Mouse (Mus musculus): ENCODE measurements around the gene Ccdc163. TPM values are rescaled to one million over a fixed set of nuclear protein-coding genes. Genes with fewer than 3 reads are reported as not detected.
A peak's percentile ranks its signal among the peaks of the same experiment; 100 is the strongest.
"Not testable (repeated sequence)": the region's sequence is repeated elsewhere in the genome, so short reads cannot be mapped to it uniquely, and the experiment has no call there.

Gene Ccdc163
- polyA plus RNA-seq, 1 experiment from 2014 or later = 15.9 TPM

- WGBS = 61% methylated on average over 5 of the region's 5 CpGs
- no peaks in the 10 kb centered on the region for H3K27me3 ChIP-seq (replicated peaks)
- H3K4me3 ChIP-seq = no peak overlapping the region
- H3K9ac ChIP-seq = no peak overlapping the region
- H3K4me1 ChIP-seq (replicated peaks) = no peaks in the 10 kb centered on the region
- H3K27ac ChIP-seq (ENCODE audit: poor library complexity, severe bottlenecking) = no peak overlapping the region
- no peak for ATAC-seq (ENCODE audit: insufficient number of reproducible peaks, low FRiP score)
- no peak overlapping the region for H3K4me2 ChIP-seq
- H3K9me3 ChIP-seq (replicated peaks) = no peaks in the 10 kb centered on the region
- H3K36me3 ChIP-seq = no peaks in the 10 kb centered on the region
Observed at GRCm38 (mm10) chr4:116679141-116679540, 29.2 kb upstream of the Ccdc163 start.

DNA sequence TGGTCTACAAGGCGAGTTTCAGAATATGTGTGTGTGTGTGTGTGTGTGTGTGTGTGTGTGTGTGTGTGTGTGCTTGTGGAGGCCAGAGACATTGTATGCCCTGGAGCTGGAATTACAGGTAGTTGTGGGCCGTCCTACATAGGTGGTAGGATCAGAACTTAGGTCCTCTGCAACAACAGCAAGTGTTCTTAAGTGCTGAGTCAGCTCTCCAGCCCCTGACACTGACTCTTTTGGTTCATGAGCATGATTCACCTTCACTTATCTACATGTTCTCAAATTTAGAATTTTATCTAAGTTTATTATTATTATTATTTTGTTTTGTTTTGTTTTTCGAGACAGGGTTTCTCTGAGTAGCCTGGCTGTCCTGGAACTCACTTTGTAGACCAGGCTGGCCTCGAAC, 27.8 kb upstream of the Ccdc163 start:
- H3K9me3 ChIP-seq (replicated peaks); H3K36me3 ChIP-seq; H3K4me3 ChIP-seq; H3K4me1 ChIP-seq (replicated peaks); H3K9ac ChIP-seq; H3K27me3 ChIP-seq (replicated peaks); H3K27ac ChIP-seq (ENCODE audit: poor library complexity, severe bottlenecking); ATAC-seq (ENCODE audit: insufficient number of reproducible peaks, low FRiP score); H3K4me2 ChIP-seq: not testable (repeated sequence)
- 79% methylated on average over 4 of the region's 4 CpGs for whole genome bisulfite sequencing

GRCm38 (mm10) chr4:116683957-116684356, 24.4 kb upstream of the Ccdc163 start:
- Histone ChIP-seq H3K27me3 (replicated peaks) (no peaks in the 10 kb centered on the region), H3K9me3 (replicated peaks) (no peaks in the 10 kb centered on the region), H3K4me3 (no peak overlapping the region), H3K36me3 (peaks cover 14% of the 10 kb centered on the region), H3K4me2 (no peak overlapping the region), H3K27ac (ENCODE audit: poor library complexity, severe bottlenecking) (no peak overlapping the region), H3K4me1 (replicated peaks) (peaks cover 16% of the 10 kb centered on the region), H3K9ac (no peak overlapping the region)
- 55% methylated on average over 4 of the region's 4 CpGs for WGBS
- no peak for ATAC-seq (ENCODE audit: insufficient number of reproducible peaks, low FRiP score)

GRCm38 (mm10) chr4:116684665-116685064, 23.6 kb upstream of the Ccdc163 start:
- Histone ChIP-seq H3K27me3 (replicated peaks) (no peaks in the 10 kb centered on the region), H3K9me3 (replicated peaks) (no peaks in the 10 kb centered on the region), H3K4me1 (replicated peaks) (peaks cover 16% of the 10 kb centered on the region), H3K27ac (ENCODE audit: poor library complexity, severe bottlenecking) (peak overlapping the region; percentile 92; the same call in 1 of the 2 replicates), H3K4me2 (peak overlapping the region; percentile 82), H3K36me3 (peaks cover 21% of the 10 kb centered on the region), H3K9ac (peak overlapping the region; percentile 73), H3K4me3 (peak overlapping the region; percentile 63)
- 72% methylated on average over 2 of the region's 2 CpGs for WGBS
- ATAC-seq (ENCODE audit: insufficient number of reproducible peaks, low FRiP score) = no peak

GRCm38 (mm10) chr4:116685402-116686061, 22.8 kb upstream of the Ccdc163 start, which contains the start of gene Prdx1:
TSS of gene Prdx1 (plus strand) at chr4:116685544.
- peak within 1 kb of the TSS; percentile 63 for H3K4me3 ChIP-seq
- peak within 1 kb of the TSS; percentile 92 for H3K27ac ChIP-seq (ENCODE audit: poor library complexity, severe bottlenecking)
- no peaks in the 10 kb centered on the region for H3K9me3 ChIP-seq (replicated peaks)
- H3K27me3 ChIP-seq (replicated peaks) = no peaks in the 10 kb centered on the region
- H3K4me1 ChIP-seq (replicated peaks) = peaks cover 16% of the 10 kb centered on the region
- H3K4me2 ChIP-seq = peak within 1 kb of the TSS; percentile 82
- peak; percentile 98 for ATAC-seq (ENCODE audit: insufficient number of reproducible peaks, low FRiP score)
- under 1% methylated on average over 56 of the region's 56 CpGs for WGBS
- H3K9ac ChIP-seq = peak within 1 kb of the TSS; percentile 73
- peaks cover 27% of the 10 kb centered on the region for H3K36me3 ChIP-seq

GRCm38 (mm10) chr4:116687041-116687440, 21.3 kb upstream of the Ccdc163 start:
- Histone ChIP-seq H3K9ac (peak overlapping the region; percentile 73; the same call in 1 of the 2 replicates), H3K36me3 (peaks cover 40% of the 10 kb centered on the region), H3K4me2 (peak overlapping the region; percentile 82), H3K4me3 (peak overlapping the region; percentile 63), H3K27me3 (replicated peaks) (no peaks in the 10 kb centered on the region), H3K4me1 (replicated peaks) (peaks cover 16% of the 10 kb centered on the region), H3K9me3 (replicated peaks) (no peaks in the 10 kb centered on the region), H3K27ac (ENCODE audit: poor library complexity, severe bottlenecking) (no peak overlapping the region)
- no peak for ATAC-seq (ENCODE audit: insufficient number of reproducible peaks, low FRiP score)
- 25% methylated on average over 1 of the region's 1 CpGs for WGBS

DNA sequence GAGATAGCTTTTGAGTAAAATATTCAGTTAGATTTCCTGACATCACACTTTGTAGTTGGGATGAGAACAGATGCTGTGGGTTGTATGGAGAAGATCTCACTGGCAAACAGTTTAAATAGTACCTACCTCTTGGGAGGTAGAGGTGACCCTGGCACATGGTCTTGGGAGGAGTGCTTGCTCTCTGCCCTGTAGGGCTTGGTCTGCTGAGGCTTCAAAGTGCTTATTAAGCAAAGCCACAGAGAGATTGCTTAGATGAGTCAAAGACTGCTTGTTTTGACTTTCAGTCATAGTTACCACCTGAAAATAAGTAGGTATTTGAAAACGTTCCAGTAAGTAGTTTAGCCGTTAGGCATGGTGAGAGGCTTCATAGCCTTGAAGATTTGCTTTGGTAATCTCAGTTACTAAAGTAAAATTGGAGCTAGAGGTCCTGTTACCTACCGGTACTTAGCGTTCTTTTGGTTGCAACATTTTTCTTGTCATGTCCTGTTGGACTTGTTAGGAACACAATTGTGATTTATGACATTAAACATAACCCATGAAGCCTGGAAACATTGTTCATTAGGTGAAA, 18.9 kb upstream of the Ccdc163 start:
- H3K36me3 ChIP-seq = peaks cover 64% of the 10 kb centered on the region
- ATAC-seq (ENCODE audit: insufficient number of reproducible peaks, low FRiP score) = no peak
- WGBS = 87% methylated on average over 4 of the region's 4 CpGs

GRCm38 (mm10) chr4:116692146-116692545, 16.2 kb upstream of the Ccdc163 start:
- no peak overlapping the region for H3K4me2 ChIP-seq
- no peak for ATAC-seq (ENCODE audit: insufficient number of reproducible peaks, low FRiP score)
- 81% methylated on average over 2 of the region's 2 CpGs for WGBS
- H3K4me1 ChIP-seq (replicated peaks) = peaks cover 4% of the 10 kb centered on the region
- H3K27ac ChIP-seq (ENCODE audit: poor library complexity, severe bottlenecking) = no peak overlapping the region
- H3K4me3 ChIP-seq = no peak overlapping the region
- no peaks in the 10 kb centered on the region for H3K27me3 ChIP-seq (replicated peaks)
- no peaks in the 10 kb centered on the region for H3K9me3 ChIP-seq (replicated peaks)
- no peak overlapping the region for H3K9ac ChIP-seq
- peaks cover 87% of the 10 kb centered on the region for H3K36me3 ChIP-seq

More for the DNA sequence above, 18.9 kb upstream of the Ccdc163 start:
- Histone ChIP-seq H3K27me3 (replicated peaks) (no peaks in the 10 kb centered on the region), H3K4me3 (no peak overlapping the region), H3K9ac (no peak overlapping the region), H3K4me1 (replicated peaks) (peaks cover 16% of the 10 kb centered on the region), H3K4me2 (no peak overlapping the region), H3K9me3 (replicated peaks) (no peaks in the 10 kb centered on the region), H3K27ac (ENCODE audit: poor library complexity, severe bottlenecking) (no peak overlapping the region)

DNA sequence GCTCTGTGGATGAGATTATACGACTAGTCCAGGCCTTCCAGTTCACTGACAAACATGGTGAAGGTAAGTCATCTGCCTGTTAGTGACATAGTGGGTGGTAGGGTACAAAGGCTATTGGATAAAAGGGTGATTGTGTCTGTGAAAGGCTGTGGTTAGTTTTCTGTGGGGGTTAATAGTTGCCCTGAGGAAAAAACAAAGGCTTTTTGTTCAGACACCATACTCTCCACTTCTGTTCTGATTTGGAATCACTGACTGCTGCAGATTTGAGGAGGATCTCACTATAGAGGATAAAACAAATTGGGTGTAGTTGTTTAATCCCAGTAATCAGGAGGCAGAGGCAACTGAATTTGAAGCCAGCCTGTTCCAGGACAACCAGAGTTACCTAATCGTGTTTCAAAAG, 14.5 kb upstream of the Ccdc163 start:
- Histone ChIP-seq H3K9ac (no peak overlapping the region), H3K9me3 (replicated peaks) (no peaks in the 10 kb centered on the region), H3K36me3 (peaks cover 86% of the 10 kb centered on the region), H3K4me3 (no peak overlapping the region), H3K4me1 (replicated peaks) (peaks cover 6% of the 10 kb centered on the region), H3K4me2 (no peak overlapping the region), H3K27me3 (replicated peaks) (no peaks in the 10 kb centered on the region), H3K27ac (ENCODE audit: poor library complexity, severe bottlenecking) (no peak overlapping the region)
- WGBS = 82% methylated on average over 2 of the region's 2 CpGs
- ATAC-seq (ENCODE audit: insufficient number of reproducible peaks, low FRiP score) = no peak

- Histone ChIP-seq H3K27ac (ENCODE audit: poor library complexity, severe bottlenecking) (no peak overlapping the region), H3K4me1 (replicated peaks) (peaks cover 7% of the 10 kb centered on the region), H3K4me3 (no peak overlapping the region), H3K9ac (no peak overlapping the region), H3K9me3 (replicated peaks) (no peaks in the 10 kb centered on the region), H3K36me3 (peaks cover 70% of the 10 kb centered on the region), H3K4me2 (no peak overlapping the region), H3K27me3 (replicated peaks) (no peaks in the 10 kb centered on the region)
- WGBS = 20% methylated on average over 2 of the region's 2 CpGs
- no peak for ATAC-seq (ENCODE audit: insufficient number of reproducible peaks, low FRiP score)
Observed at GRCm38 (mm10) chr4:116698693-116699342, 9.5 kb upstream of the Ccdc163 start.

- no peak overlapping the region for H3K27ac ChIP-seq (ENCODE audit: poor library complexity, severe bottlenecking)
- no peak overlapping the region for H3K4me3 ChIP-seq
- peaks cover 7% of the 10 kb centered on the region for H3K4me1 ChIP-seq (replicated peaks)
- peaks cover 57% of the 10 kb centered on the region for H3K36me3 ChIP-seq
- WGBS = 70% methylated on average over 1 of the region's 1 CpGs
- H3K27me3 ChIP-seq (replicated peaks) = no peaks in the 10 kb centered on the region
- H3K9ac ChIP-seq = no peak overlapping the region
- H3K4me2 ChIP-seq = no peak overlapping the region
- no peaks in the 10 kb centered on the region for H3K9me3 ChIP-seq (replicated peaks)
- no peak for ATAC-seq (ENCODE audit: insufficient number of reproducible peaks, low FRiP score)
Observed at GRCm38 (mm10) chr4:116700964-116701363, 7.3 kb upstream of the Ccdc163 start.

All from heart, embryonic 12.5 days (tissue).